Mouse (Mus musculus) heart, postnatal 0 days (tissue): ENCODE results near the gene Pank3. TPM values are rescaled to one million over a fixed set of nuclear protein-coding genes. Genes with fewer than 3 reads are reported as not detected.
"Not testable (repeated sequence)": the region's sequence is repeated elsewhere in the genome, so short reads cannot be mapped to it uniquely, and the experiment has no call there.

Experiments used
- ATAC-seq: fragments of 200-750 bp; cut with Nextera tagmentation; 2 replicates; pipeline ENCODE4 v1.8.0; 2017; ENCODE audit warnings: low read depth, moderate number of reproducible peaks, moderate library complexity; ENCODE audit not compliant: insufficient read depth
- DNase-seq: peaks from one replicate; pipeline ENCODE4 v3.0.0-alpha.2; 2016; ENCODE audit warnings: low spot score
- H3K27ac ChIP-seq: fragments of 300-500 bp; sonication (generic); 2 replicates; pipeline ENCODE4 v1.5.1; 2014; ENCODE audit warnings: low read depth, mild to moderate bottlenecking
- H3K27me3 ChIP-seq: fragments of 300-500 bp; sonication (generic); 2 replicates; pipeline ENCODE4 v1.6.1; 2014; ENCODE audit warnings: low read length, mixed read lengths; ENCODE audit not compliant: control insufficient read depth, insufficient read depth
- H3K36me3 ChIP-seq: fragments of 300-500 bp; sonication (generic); replicated peaks from 2 replicates; pipeline ENCODE4 v1.6.1; 2014; ENCODE audit warnings: low read length, mixed read lengths; ENCODE audit not compliant: control insufficient read depth, insufficient read depth
- H3K4me1 ChIP-seq: fragments of 300-500 bp; sonication (generic); 2 replicates; pipeline ENCODE4 v1.6.1; 2014; ENCODE audit warnings: antibody characterized with exemption; ENCODE audit not compliant: control insufficient read depth, insufficient read depth
- H3K4me2 ChIP-seq: fragments of 300-500 bp; sonication (generic); 2 replicates; pipeline ENCODE4 v1.6.1; 2014; ENCODE audit warnings: low read depth, mild to moderate bottlenecking, low read length, moderate library complexity
- H3K4me3 ChIP-seq: fragments of 300-500 bp; sonication (generic); 2 replicates; pipeline ENCODE4 v1.5.1; 2014; ENCODE audit warnings: low read depth, low read length
- H3K9ac ChIP-seq: fragments of 300-500 bp; sonication (generic); replicated peaks from 2 replicates; pipeline ENCODE4 v1.6.1; 2014; ENCODE audit warnings: low read depth, low read length, mixed read lengths
- H3K9me3 ChIP-seq: fragments of 300-500 bp; sonication (generic); replicated peaks from 2 replicates; pipeline ENCODE4 v1.6.1; 2016; ENCODE audit warnings: low read length; ENCODE audit not compliant: control insufficient read depth
- CTCF ChIP-seq: IDR thresholded peaks from 2 replicates; pipeline ENCODE4 v1.5.1; 2016; ENCODE audit warnings: antibody characterized with exemption, control low read depth, low read depth
- EP300 ChIP-seq: IDR thresholded peaks from 2 replicates; pipeline ENCODE4 v1.6.1; 2016; ENCODE audit warnings: antibody characterized with exemption, low read depth
- WGBS: fragments of 180-500 bp; shearing (Covaris S2); extraction: QIAGEN DNeasy Blood & Tissue Kit; methylation state at CpG from one replicate; pipeline ENCODE4 v1.1.7; 2014; 5-methylcytosine and 5-hydroxymethylcytosine counted together
- microRNA counts: library from miRNA; unstranded; fragments of <30 nt; microRNA quantifications from one replicate; lab custom pipeline; 2015
- microRNA-seq: library from miRNA; unstranded; fragments of <30 nt; microRNA quantifications from one replicate; pipeline ENCODE4, GENCODE M21; 2016
- polyA plus RNA-seq: library from polyadenylated mRNA; unstranded; fragments of >200 nt; fragmentation: Nextera tagmentation; extraction: Ambion mirVana; gene quantifications from 2 replicates; pipeline ENCODE4 v1.2.1, GENCODE M21; 2015
- total RNA-seq: library from RNA; depleted of rRNA; stranded (reverse); fragments of >200 nt; gene quantifications from 2 replicates; pipeline ENCODE4 v1.2.3, GENCODE M21; 2014; ENCODE audit warnings: low replicate concordance; rRNA removed

Gene Pank3
- total and polyA plus RNA-seq, 2 experiments from 2014 or later: 6.3 to 28.6 TPM

GRCm38 (mm10) chr11:35838345-35839338, 69.4 kb downstream of the Pank3 start:
- ATAC-seq: peak; percentile 92
- peak overlapping the region; percentile 40; the same call in 1 of the 2 replicates for H3K27ac ChIP-seq
- H3K4me3 ChIP-seq: peak overlapping the region; percentile 38

GRCm38 (mm10) chr11:35840282-35840681, 71.0 kb downstream of the Pank3 start:
- no peak for ATAC-seq
- H3K9ac ChIP-seq: no peak overlapping the region

More at GRCm38 (mm10) chr11:35838345-35839338, 69.4 kb downstream of the Pank3 start:
- Histone ChIP-seq H3K9ac (peak overlapping the region; percentile 16; the same call in 1 of the 2 replicates), H3K9me3 (no peaks in the 10 kb centered on the region), H3K4me1 (peaks cover 6% of the 10 kb centered on the region; the same call in 1 of the 2 replicates), H3K4me2 (peak overlapping the region; percentile 66), H3K36me3 (no peaks in the 10 kb centered on the region), H3K27me3 (no peaks in the 10 kb centered on the region)
- 28% methylated on average over 28 of the region's 28 CpGs for WGBS
- TF ChIP-seq EP300: no peak
- TF ChIP-seq CTCF: no peak
- DNase-seq: peak; percentile 87

GRCm38 (mm10) chr11:35840806-35841205, 71.5 kb downstream of the Pank3 start:
- H3K4me1 ChIP-seq, H3K9me3 ChIP-seq, H3K9ac ChIP-seq, ATAC-seq, H3K4me2 ChIP-seq, H3K4me3 ChIP-seq, H3K36me3 ChIP-seq, H3K27ac ChIP-seq, H3K27me3 ChIP-seq, DNase-seq: not testable (repeated sequence)
- 82% methylated on average over 4 of the region's 4 CpGs for WGBS

More at GRCm38 (mm10) chr11:35840282-35840681, 71.0 kb downstream of the Pank3 start:
- H3K27me3 ChIP-seq: no peaks in the 10 kb centered on the region
- DNase-seq: no peak
- H3K9me3 ChIP-seq: no peaks in the 10 kb centered on the region
- H3K4me2 ChIP-seq: no peak overlapping the region
- TF ChIP-seq CTCF: peak; percentile 14
- no peak for TF ChIP-seq EP300
- H3K36me3 ChIP-seq: no peaks in the 10 kb centered on the region
- 73% methylated on average over 7 of the region's 7 CpGs for WGBS
- H3K4me3 ChIP-seq: no peak overlapping the region
- H3K4me1 ChIP-seq: peaks cover 4% of the 10 kb centered on the region; the same call in 1 of the 2 replicates
- no peak overlapping the region for H3K27ac ChIP-seq

MicroRNAs within 50 kb of the gene (microRNA counts, 519-probe panel; counts per million panel counts)
- microRNA mmu-miR-103 (lab: Ali Mortazavi, UCI): 6,478 counts per million, percentile 79 among the panel's probes with 10 or more counts

Small RNAs within 50 kb of the gene (microRNA-seq; reads per million reads assigned to microRNA genes)
- gene Mir103-1: 5.5 reads per million, percentile 23 among the genes with 10 or more reads in this experiment

Other genes starting within 250 kb of the Pank3 start
- gene Fbll1, start 29.4 kb downstream of the Pank3 start, total RNA-seq: not detected in 2 replicates
- not detected in 2 replicates for gene Fbll1, start 29.4 kb downstream of the Pank3 start, polyA plus RNA-seq
- 16.9 and 22.7 TPM in 2 replicates for gene Rars, start 65.0 kb downstream of the Pank3 start, total RNA-seq
- 38.0 and 38.7 TPM in 2 replicates for gene Rars, start 65.0 kb downstream of the Pank3 start, polyA plus RNA-seq
- 0.89 and 1.6 TPM in 2 replicates for gene Wwc1, start 211.0 kb downstream of the Pank3 start, total RNA-seq
- 0.31 and 0.69 TPM in 2 replicates for gene Wwc1, start 211.0 kb downstream of the Pank3 start, polyA plus RNA-seq